Mouse (Mus musculus) bone marrow, adult 2 months (tissue): ENCODE measurements around the gene Il1r2. TPM values are rescaled to one million over a fixed set of nuclear protein-coding genes. Genes with fewer than 3 reads are reported as not detected.

Experiments used
- H3K27ac ChIP-seq: fragments of 200-500 bp; 2 replicates; pipeline ENCODE4 v1.5.1; 2012; ENCODE audit warnings: low read depth, mild to moderate bottlenecking, control low read depth, inconsistent platforms, low read length; ENCODE audit not compliant: control insufficient read depth, poor library complexity, insufficient read depth
- H3K4me1 ChIP-seq: fragments of 200-500 bp; 2 replicates; pipeline ENCODE4 v1.6.1; 2011; ENCODE audit warnings: low read length; ENCODE audit not compliant: control insufficient read depth, insufficient read depth
- H3K4me3 ChIP-seq: fragments of 200-500 bp; replicated peaks from 2 replicates; pipeline ENCODE3; 2011; ENCODE audit warnings: mild to moderate bottlenecking, low read depth, low read length, control low read depth; ENCODE audit not compliant: control insufficient read depth
- CTCF ChIP-seq: fragments of 200-500 bp; IDR thresholded peaks from 2 replicates; pipeline ENCODE4 v1.5.1; 2011; ENCODE audit warnings: low read length, control low read depth; ENCODE audit not compliant: control insufficient read depth, insufficient read depth
- POLR2A ChIP-seq: fragments of 200-500 bp; IDR thresholded peaks from 2 replicates; pipeline ENCODE4 v1.6.1; 2011; ENCODE audit warnings: low read depth, mild to moderate bottlenecking, control low read depth, low read length, borderline replicate concordance; ENCODE audit not compliant: control insufficient read depth
- WGBS: fragments of 180-500 bp; shearing (Covaris S2); methylation state at CpG from one replicate; pipeline ENCODE4 v1.1.7; 2018; 5-methylcytosine and 5-hydroxymethylcytosine counted together
- polyA plus RNA-seq: library from polyadenylated mRNA; stranded (reverse); fragments of >200 nt; gene quantifications from 2 replicates; pipeline ENCODE4 v1.2.4, GENCODE M21; 2011; ENCODE audit warnings: low replicate concordance; ENCODE audit not compliant: missing spikeins, insufficient read depth, insufficient read length

Il1r2 gene
- polyA plus RNA-seq, 1 experiment, result 36.8 TPM

DNA sequence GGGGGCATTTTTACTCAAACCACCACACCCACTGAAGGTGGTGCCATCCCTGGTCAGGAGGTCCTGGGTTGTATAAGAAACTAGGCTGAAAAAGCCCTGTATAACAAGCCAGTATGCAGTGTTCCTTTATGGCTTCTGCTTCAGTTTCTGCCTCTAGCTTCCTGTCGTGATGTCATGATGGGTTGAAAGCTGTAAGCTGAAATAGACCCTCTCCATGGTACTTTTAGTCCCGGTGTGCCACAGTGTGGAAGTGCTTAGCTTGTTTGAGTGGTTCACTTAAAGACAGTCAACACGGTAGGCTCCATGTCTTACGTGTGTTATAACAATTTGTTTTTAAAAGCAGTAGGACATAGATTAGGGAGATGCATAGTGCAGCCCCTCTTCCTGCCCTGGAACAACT is 32.4 kb downstream of the Il1r2 start:
- TF ChIP-seq POLR2A, result no peak
- TF ChIP-seq CTCF, result no peak
- Histone ChIP-seq H3K4me3 (no peak overlapping the region), H3K27ac (no peak overlapping the region), H3K4me1 (no peaks in the 10 kb centered on the region)
- 80% methylated on average over 4 of the region's 4 CpGs for WGBS

DNA sequence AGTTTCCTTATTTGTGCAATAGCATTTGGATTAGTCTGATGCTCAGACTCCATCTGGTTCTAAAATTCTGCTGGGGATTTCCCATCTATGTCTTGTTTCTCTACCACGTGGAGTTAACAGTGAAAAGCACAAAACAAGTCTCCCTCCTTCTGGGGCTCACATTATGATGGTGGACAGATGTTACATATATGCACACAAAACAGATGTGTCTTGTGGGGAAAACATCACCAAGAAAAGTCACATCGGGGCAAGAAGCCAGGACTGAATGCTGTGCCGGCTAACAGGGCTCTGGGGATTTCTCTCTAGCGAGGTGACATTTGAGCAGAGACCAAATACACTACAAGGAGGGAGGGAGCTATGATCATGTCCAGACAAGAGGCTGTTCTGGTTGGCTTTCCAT is 32.8 kb downstream of the Il1r2 start:
- Histone ChIP-seq H3K4me1 (no peaks in the 10 kb centered on the region), H3K27ac (no peak overlapping the region), H3K4me3 (no peak overlapping the region)
- no peak for TF ChIP-seq POLR2A
- no peak for TF ChIP-seq CTCF
- 91% methylated on average over 4 of the region's 4 CpGs for WGBS

DNA sequence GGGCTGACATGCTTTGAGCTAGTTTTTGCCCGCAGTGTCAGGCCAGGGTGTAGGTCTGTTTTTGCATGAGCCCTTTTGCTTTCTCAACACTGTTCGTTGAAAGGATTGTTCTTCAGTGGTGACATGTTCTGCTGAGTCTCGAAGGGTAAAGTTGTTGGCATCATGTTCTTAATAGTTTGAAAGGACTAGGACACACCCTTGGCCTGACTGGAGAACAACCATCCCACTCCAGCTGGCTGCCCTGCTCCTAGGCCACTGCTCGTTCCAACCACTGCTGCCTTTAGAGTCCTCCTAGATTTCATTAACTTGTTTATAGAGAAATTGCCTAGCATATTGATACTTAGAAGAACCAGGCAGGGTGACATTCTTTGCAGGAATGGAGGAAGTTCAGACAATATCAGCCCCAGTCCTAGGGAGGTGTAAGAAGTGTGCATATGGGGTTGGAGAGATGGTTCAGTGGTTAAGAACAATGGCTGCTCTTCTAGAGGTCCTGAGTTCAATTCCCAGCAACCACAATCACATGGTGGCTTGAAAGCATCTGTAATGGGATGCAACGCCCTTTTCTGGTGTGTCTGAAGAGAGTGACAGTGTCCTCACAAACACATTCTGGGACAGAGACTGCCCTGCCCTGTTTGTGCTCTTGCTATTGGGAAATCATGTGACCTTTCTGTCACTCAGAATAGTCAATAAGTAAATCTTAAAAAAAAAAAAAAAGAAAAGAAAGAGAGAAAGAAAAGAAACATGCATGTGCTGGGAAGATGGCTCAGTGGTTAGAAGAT is 34.3 kb downstream of the Il1r2 start:
- no peaks in the 10 kb centered on the region; the same call in 1 of the 2 replicates for H3K4me1 ChIP-seq
- TF ChIP-seq POLR2A (no peak), CTCF (no peak)
- H3K27ac ChIP-seq, result no peak overlapping the region
- WGBS, result 74% methylated on average over 5 of the region's 5 CpGs
- H3K4me3 ChIP-seq, result no peak overlapping the region

DNA sequence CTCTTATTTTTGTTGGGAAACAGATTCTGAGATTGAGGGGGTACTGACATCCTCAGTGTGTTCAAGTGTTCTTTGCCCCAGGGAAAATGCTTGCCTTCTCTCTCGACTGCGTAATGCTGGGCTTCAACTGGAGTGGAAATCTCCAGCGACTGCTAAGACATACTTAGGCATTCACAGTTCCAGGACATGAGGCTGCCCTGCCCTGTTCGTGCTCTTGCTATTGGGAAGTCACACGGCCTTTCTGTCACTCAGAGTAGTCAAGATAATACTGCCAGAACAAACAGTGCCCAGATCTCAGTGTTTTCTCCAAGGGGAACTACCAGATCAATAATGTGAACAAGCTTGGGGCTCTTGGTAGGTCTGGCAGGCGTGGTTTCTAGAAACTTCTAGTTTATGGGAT is 35.9 kb downstream of the Il1r2 start:
- TF ChIP-seq POLR2A, result no peak
- TF ChIP-seq CTCF, result no peak
- Histone ChIP-seq H3K4me1 (no peaks in the 10 kb centered on the region; the same call in 1 of the 2 replicates), H3K4me3 (no peak overlapping the region), H3K27ac (no peak overlapping the region)
- WGBS, result 72% methylated on average over 6 of the region's 6 CpGs

DNA sequence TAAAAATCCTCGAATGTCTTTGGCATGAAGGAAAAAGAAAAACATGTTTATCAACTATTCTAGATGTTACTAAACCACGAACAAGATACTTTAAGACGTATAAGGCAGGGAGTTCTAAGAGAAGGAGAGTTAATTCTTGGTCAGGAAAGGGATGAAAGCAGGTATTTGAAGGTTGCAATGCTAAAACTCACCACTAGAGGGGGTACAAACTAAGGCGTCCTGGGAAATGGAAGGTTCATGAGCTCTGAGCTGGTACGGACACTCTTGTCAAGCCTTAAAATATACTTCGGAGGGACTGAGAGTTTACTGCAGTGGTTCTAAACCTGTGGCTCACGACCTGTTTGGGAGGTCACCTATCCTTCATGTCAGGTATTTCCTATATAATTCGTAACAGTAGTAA is 41.4 kb downstream of the Il1r2 start:
- TF ChIP-seq POLR2A, result no peak
- TF ChIP-seq CTCF, result peak; percentile 31; the same call in 1 of the 2 replicates
- Histone ChIP-seq H3K27ac (no peak overlapping the region), H3K4me1 (no peaks in the 10 kb centered on the region; the same call in 1 of the 2 replicates), H3K4me3 (no peak overlapping the region)
- WGBS, result 30% methylated on average over 8 of the region's 8 CpGs

DNA sequence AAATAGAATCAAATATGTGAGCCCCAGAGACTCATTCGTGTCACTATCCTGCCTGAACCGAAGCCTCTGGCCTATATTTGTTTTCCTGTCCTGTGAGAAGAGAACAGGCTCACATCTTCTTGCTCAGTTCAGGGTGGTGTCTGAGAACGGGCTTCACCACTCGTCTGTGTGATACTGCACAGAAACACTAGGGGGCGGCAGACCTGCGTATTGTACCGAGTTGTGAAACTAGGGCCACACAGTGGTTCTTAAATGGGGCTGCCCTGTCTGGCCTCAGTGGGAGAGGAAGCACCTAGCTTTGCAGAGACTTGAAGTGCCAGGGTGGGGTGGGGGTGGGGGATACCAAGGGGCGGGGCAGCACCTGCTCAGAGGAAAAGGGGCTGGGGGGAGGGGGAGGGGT is 42.5 kb downstream of the Il1r2 start:
- Histone ChIP-seq H3K27ac (no peak overlapping the region), H3K4me1 (no peaks in the 10 kb centered on the region; the same call in 1 of the 2 replicates), H3K4me3 (no peak overlapping the region)
- TF ChIP-seq POLR2A (no peak), CTCF (peak; percentile 94)
- 2% methylated on average over 8 of the region's 8 CpGs for WGBS

DNA sequence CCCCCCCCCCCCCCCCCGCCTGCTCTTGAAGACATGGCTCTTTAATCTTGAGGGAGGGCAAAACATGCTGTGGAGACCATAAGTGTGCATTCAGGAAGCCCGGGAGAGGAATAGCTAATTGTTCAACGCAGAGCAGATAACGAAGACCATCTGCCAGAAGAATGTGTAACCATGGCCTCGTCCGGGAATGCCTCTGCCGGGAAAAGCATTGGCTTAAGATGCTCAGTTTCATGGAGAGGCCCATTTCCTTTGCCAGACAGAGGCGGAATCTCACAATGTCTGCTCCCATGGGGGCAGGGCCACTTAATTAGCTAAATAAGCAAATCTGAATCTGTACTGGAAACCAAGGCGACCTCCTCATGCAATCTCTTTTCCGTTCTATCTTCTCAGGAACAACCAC is 43.7 kb downstream of the Il1r2 start:
- no peak overlapping the region for H3K4me3 ChIP-seq
- H3K4me1 ChIP-seq, result no peaks in the 10 kb centered on the region; the same call in 1 of the 2 replicates
- H3K27ac ChIP-seq, result no peak overlapping the region
- no peak for TF ChIP-seq POLR2A
- TF ChIP-seq CTCF, result no peak
- 87% methylated on average over 9 of the region's 10 CpGs for WGBS

DNA sequence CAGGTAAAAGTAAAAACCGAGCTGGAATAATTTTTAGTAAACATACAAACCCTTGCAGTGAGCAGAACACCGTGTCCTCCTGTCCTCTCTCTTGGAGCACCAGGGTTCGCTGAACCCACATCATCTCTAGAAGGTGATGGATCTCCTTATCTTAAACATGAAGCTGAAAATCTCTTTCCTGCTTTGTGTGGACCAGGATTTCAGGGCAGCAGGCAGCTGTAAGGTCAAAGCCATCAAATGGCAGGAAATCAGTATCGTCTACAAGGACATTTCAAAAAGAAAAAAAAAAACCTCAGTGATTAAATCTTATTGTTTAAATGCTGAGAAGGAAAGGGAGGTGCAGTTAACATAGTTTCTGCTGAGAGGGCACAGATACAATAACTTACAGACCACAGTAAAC is 50.4 kb downstream of the Il1r2 start:
- no peak for TF ChIP-seq CTCF
- TF ChIP-seq POLR2A, result no peak
- WGBS, result 74% methylated on average over 4 of the region's 4 CpGs
- H3K27ac ChIP-seq, result no peak overlapping the region
- H3K4me1 ChIP-seq, result peaks cover 1% of the 10 kb centered on the region; the same call in 1 of the 2 replicates
- no peak overlapping the region for H3K4me3 ChIP-seq

DNA sequence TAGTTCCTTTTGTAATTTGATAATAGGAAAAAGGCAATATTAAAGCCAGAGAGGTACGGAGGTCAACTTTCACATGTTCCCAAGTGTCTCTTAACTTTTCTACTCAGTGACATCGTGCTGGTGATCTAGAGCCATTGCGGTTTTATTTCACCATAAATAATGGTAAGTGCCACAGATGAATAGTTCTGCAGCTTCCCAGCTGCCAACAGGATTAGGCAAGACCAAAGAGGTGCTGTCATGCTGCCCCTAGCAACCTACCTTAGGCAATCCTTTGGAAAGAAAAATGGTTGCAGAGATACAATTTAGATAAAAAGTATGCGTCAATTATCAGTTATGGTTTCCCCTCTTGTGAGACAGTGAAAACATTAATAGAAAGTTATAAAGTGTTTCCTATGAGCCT is 54.6 kb downstream of the Il1r2 start:
- WGBS, result 71% methylated on average over 4 of the region's 4 CpGs
- H3K27ac ChIP-seq, result no peak overlapping the region
- peaks cover 3% of the 10 kb centered on the region; the same call in 1 of the 2 replicates for H3K4me1 ChIP-seq
- TF ChIP-seq POLR2A (no peak), CTCF (no peak)
- H3K4me3 ChIP-seq, result no peak overlapping the region
